Mouse (Mus musculus) layer of hippocampus, postnatal 36 days (tissue): ENCODE data around the gene Lmntd1. TPM values are rescaled to one million over a fixed set of nuclear protein-coding genes. Genes with fewer than 3 reads are reported as not detected.

Source experiments
- DNase-seq, 2 experiments: peaks; one replicate each; pipeline ENCODE4 v3.0.0; 2022
- total RNA-seq, 2 experiments: library from RNA; stranded (reverse); gene quantifications; 2 replicates each; pipeline ENCODE4 v1.2.3; 2021

Gene Lmntd1
- total RNA-seq, result under 1 TPM; 0.68 to 0.87 TPM

DNA sequence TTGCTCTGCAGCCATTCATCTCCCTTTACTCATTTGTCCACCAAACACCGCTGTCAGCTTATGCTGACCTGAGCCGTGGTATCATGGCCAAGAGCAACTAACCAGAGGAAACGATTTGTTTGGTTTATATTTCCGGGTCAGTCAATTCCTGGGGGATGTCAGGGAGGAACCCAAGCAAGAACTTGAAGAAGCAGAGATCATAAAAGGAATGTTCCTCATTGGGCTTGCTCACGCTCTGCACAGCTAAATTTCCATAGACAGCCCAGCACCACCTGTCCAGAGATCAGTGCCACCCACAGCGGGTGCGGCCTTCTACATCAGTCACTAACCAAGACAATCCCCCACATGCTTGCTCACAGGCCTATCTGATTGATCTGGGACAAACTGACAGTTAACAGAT, at the start of gene Lmntd1:
Gene Lmntd1, minus strand, starts transcription at position 101 of the 400 bp plus-strand sequence.
- DNase-seq, result no peak

DNA sequence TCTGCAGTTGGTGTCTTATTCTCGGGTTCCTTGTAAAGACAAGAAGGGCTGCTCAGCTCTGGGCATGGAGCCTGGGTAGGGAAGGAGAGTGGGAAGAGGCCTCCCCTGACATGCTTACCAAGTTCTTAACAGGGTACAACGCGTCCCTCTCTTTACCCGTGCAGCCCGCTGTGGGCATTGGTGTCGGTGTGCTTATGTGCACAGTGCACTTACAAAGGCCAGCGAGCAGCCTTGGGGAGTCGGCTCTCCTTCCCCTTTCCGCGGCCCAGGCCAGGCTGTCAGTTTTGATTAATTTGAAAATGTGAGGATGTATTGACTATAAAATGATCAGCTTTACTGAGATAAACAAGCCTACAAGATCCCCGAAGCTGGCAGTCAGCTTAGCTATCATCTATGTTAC, 46.8 kb upstream of the Lmntd1 start:
- no peak for DNase-seq

DNA sequence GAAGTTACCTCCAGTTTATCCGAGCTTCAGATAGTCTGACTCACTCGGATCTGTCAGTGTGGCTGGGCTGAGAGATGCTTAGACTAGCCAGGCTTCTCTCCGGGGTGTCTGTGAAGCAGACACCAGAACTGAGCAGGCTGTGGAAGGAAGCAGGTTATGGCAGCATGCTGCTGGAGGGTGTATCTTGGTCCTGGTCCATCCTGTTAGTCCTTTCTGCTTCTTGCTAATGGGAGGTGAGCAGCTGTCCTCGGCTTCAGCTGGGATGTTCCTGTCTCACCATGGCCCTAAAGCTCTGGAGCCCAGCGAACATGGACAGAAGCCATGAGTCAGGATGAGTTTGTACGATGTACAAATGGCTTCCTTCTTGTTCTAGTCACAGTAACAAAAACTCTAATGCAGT, 45.0 kb upstream of the Lmntd1 start:
- DNase-seq, result no peak

DNA sequence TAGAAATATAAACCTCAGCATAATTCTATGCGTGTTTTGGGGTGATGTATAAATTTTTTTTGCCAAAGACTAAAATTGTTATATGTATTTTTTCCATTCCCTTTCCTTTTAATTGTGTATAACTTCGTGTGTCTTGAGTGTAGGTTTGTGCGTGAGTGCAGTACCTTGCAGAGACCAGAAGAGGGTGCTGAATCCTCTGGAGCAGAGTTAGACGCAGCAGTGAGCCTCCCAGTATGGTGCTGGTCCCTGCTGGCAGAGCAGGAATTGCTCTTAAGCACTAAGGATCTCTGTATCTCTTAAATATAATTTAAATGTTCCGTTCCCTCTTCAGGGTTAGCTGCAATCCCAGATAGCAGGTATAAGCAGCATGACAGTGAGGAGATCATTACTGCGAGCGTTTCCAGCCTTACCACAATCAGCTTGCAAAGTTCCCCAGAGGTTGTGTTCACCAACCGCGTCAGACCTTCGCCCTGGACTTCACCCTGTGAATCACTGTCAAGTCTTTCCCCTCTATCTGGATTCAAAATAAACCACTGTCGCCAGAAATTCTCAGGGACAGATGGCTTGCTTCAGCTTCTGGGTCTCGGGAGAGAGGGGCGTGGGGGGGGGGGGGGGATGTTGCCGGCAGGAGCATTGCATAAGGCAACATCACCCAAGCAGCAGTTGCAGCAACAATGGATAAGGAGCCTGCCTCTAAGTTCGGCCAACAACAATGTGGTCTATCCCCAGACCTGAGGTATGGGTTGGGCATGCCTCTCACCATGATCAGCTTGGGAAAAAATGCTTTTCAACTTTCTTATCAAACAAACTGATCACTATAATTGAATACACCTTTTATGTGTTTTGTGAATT, 42.8 kb upstream of the Lmntd1 start:
- no peak for DNase-seq

DNA sequence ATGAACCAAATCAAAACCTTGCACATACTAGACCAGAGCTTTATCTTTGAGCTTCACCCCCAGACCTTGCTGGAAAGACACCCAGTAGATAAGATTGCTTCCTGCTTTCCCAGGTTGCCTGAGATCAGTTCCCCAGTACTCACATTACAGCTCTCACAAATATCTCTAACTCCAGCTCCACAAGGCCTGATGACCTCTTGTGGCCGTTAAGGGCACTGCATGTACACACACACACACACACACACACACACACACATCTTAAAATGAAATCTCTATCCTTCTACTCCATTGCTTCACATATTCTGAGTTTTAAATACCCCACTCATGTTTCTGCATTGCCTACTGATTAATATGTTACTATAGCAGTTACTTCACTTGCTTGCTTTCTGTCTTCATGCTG, 41.6 kb upstream of the Lmntd1 start:
- no peak for DNase-seq

DNA sequence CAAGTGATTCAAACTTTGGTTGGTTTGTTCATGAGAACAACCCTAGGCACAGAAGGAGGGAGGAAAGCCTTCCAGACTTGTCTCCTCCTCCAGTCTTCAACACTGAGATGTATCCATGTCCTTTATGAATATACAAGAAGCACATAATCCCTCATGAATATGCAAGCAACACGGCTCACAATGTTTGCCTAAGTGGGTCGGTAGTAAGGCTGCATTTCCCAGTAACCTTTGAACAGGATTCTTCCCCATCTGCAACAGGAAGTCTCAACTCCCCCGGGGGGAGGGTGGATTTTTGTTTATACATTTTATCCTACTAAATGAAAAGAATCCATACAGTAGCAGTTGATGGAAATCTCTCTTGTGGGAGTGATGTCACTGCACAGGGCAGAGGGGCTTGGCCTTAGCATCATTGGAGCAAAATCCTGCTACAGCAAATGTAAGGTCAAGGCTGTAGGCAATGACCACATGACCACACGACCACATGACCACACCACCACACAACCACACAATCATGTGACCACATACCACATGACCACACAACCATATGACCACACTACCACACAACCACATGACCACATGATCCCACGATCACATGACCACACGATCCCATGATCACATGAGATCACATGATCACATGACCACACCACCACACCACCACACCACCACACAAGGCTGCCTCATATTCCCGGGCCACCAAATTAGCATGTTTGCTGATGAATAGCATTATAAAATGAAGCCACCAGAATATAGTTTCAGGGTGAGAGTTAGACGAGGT, 40.1 kb upstream of the Lmntd1 start:
- DNase-seq, result no peak

DNA sequence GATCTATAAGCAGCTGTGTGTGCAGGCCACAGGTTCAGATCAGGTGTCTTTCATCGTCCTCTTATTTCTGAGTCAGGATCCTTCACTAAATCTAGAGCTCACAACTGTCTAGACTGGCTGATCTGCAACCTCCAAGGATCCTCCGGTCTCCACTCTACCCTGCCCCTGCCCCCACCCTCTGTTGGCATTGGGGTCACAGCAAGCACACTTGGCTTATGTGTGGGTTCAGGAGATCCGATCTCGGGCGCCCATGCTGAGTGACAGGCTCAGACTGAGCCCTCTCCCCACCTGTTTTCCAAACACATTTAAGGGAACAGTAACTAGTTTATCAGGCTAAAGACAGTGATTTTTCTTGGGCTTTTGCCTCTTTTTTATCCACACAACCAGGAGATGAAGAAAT, 39.5 kb upstream of the Lmntd1 start:
- DNase-seq, result no peak

DNA sequence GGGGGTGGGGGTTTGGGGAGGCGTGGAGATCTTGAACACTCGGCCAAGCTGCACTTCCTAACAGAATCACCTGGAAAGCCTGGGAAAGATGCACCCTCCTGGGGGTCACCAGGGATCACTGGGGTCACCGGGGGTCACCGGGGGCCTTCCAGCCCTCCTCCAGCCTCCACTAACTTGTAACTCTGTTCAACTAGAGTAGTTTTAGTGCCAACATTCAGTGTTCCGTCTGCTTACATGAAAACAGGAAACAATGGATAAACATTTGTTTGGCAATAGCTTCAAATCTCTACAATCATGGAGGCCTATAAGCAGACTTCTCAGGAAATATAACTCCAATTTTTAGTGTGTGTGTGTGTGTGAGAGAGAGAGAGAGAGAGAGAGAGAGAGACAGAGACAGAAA, 38.9 kb upstream of the Lmntd1 start:
- DNase-seq, result no peak

DNA sequence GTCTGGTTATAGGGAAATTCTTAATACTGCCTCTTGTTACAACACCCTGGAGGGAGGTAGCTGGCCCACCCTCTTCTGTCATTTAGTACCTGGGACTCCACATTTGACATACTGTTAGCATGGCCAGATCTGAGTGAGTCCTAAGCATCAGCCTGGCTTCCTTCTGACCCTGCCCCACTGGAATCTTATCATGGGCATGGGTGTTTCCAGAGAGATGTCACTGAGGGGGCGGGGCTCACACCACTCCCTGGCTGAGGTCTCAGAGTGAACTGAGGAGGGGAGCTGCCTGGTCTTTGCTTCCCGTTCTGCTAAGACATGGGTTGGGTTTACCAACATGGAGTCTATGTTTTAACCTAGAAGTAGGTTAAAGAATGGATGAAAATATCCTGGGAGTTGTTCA, 37.9 kb upstream of the Lmntd1 start:
- DNase-seq, result no peak

DNA sequence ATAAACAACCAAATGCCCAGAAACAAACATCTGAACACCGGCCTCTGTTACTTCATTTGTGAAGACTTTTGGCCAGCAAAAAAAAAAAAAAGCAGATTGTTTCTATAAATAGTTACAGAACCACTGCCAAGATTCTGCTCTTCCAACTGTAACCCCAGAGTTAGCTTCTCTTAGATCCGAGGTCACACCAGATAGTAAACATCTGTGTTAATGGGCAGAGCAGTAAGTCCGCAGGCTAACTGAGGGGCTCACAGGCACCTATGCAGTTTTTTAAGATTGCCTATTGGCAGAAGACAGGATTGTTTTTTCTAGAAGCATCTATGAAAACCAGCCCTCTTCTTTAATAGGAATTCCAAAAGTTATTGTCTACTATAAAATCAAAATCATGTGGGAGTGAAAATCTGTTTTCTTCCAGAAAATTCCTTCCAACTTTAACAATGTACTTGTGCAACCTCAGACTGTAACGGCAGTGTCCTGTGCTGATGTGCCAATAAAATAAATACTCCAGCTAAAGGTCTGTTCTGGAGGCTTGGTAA, 26.9 kb upstream of the Lmntd1 start:
- no peak for DNase-seq

DNA sequence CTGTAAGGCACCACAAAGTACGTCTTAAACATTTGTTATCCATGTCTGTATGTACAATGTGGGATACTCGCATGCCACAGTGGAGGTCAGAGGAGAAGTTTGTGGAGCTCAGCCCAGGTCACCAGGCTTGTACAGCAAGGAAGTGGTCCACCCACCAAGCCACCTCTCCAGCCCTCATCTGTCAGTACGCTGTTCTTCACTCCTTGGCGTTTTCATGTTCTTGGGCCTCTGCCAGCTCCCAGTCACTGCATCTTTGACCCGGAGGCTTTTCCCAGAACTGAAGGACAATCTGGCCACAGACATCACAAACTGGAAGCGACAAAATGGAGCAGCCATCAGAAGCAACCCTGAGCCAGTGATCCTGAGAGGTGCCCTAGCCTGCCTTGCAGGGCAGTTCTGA, 24.1 kb upstream of the Lmntd1 start:
- no peak for DNase-seq

DNA sequence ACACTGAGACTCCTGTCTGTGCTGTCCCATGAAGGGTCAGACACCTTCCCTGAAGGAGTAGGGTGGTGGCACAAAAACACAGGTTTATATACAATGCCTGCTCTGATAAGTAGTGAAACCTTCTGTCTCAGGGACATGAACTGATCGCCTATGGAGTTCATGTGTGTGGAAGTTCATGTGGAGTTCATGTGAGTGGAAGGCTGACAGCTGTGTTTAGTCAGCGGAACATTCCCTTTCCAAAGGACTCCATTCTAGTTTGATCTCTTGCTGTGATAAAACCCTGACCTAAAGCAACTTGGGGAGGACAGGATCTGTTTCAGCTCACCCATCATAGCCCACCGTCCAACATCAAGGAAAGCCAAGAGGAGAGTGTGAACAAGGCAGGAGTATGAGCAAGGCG, 22.6 kb upstream of the Lmntd1 start:
- no peak for DNase-seq

DNA sequence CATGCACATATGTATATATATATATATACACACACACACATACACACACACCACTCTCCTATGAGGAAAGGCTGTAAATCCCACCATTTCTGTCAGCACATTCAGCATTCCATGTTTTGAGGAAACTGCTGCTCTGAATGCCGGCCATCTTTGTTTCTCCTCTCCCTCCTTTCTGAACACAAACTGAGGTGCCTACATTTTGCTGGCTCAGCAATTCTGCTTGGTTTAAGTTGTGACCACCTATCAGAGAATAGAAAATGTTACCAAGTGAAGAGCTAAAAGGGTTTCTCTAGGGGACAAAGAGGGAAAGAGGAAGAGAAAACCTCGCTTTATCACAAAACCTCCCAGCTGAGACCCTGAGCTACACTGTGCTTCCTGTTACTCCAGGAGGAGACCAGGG, 20.3 kb upstream of the Lmntd1 start:
- no peak for DNase-seq

DNA sequence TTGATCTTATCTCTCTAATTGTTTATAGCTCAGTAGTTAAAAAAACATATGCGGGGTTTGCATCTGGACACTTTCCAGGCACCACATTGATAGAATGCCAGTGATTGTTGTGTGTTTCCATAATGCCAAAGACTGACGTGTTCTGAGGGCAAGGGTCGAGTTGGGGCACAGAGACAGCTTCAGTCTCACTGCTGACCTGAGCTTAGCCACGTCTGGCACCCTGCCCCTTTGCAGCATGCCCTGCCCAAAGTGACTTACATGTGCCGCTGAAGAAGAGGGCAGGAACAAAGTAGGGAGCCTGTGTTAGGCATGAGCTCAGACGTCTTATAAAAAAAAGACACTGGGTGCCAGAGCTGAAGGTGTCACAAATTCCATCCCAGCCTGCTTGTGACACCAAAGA, 16.1 kb upstream of the Lmntd1 start:
- no peak for DNase-seq

DNA sequence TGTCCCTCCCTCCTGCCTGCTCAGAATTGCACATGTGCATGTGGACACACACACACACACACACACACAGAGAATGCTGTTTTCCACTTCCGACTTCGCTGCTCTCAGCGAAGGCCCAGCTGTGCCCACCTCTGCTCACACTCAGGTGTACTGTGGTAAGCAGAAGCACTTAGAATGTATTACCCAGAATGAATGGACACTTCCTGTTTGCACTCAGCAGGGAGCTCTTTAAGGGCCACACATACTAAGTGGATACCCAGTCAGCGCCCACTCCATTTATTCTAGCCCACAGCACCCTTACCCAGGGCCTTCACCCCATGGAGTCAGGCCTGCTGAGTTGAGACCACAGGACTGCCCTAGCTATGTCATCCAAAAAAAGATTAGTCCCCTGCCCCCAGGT, 9.0 kb upstream of the Lmntd1 start:
- no peak for DNase-seq

DNA sequence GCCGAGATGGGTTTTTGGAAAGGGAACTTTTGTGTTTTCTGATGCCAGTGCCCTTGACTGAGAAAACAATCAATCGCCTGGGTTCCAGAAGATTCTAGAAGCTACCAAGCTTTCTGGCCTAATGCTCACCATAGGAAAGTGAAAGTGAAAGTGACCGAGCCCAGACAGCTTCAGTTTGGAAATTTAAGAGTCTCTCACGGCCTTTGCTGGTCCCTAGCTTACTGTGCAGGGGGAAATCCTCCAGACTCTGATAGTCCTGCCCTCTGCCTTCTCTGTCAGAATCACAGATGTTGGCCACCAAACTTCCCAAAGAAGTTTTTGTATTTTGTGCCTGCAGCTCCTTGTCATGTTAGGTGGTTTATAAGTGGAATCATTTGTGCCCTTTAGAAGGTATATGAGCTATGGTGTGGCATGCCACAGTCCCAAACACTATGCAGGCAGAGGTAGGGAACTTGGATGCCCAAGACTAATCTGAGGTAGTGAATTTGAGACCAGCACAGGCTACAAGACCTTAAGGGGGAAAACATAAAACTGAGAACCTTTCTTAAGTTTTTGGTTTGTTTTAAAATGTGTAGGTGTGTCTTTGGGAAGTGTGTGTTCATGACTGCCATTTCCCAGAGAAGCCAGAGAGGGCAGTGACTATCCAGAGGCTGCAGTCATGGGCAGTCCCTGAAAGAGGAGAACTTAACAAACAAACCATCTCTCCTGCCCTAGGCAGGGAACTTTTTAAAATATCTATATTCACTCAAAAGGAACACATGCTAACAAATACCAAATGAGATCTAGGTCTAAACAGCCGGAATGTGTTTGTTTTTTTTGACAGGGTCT, 2.5 kb upstream of the Lmntd1 start:
- DNase-seq, result no peak

DNA sequence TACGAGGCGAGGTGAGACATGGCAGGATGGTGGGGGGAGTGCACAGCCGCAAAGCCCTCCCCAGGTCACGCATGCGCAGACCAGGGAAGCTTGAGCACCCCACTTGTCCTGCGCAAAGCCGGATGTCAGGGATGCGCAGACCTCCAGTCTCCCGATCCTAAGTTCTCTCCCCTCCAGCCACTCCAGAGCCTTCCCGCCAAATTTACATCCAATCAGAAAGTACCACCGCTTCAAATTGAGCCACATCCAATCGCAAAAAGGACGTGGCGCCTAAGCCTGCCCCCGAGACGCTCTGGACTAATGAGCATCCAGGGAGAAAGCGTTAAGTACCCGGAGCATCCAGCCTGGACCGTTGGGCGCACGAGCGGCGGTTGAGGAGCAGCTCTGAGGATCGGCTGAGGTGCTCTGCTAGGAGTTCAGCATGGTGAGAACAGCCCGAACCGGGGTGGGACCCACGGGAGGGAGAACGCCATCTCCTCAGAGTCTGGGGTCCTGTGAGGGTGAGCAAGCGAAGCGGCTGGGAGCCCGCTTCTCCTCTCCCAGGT, 1.6 kb upstream of the Lmntd1 start, which contains the start of gene Tuba3b:
Gene Tuba3b, plus strand, starts transcription at position 92 of the 545 bp plus-strand sequence.
- DNase-seq, result no peak

DNA sequence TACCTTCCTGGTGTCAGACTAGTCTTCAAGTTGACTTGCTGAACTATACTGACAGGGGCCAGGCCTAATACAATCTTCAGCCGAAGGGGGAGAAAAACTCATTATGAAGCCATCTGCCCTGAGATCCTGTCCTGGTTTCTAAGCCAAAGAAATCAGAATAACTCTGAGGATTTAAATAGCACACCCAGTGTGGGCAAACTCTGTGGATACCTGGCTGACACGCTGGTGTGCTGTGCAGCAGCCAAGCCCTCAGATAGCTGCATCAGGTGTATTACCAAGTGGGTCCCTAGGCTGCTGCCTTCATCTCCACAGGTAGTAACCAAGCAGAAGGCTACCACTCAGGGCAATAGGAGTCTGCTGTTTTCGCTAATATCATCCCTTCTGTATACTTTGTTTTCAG, 1.5 kb downstream of the Lmntd1 start:
- DNase-seq, result no peak

DNA sequence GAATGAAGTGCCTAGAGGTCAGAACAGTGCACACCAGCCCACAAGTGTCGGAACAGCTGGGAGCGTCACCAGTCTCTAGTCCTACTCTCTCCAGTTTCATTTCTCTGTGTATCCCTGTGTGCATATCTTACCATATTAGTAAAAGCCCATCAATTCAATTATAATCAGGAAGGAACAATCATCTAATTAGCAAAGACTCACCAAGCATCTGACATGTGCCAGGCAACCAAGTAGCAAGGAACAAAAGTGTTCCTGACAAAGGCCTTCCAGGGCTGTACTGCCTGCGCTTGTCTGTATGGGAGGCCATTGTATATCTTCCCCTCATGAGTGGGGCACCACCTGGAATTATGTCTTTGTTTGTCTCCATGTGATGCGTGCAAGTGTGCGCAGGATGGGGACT, 3.2 kb downstream of the Lmntd1 start:
- DNase-seq, result no peak

DNA sequence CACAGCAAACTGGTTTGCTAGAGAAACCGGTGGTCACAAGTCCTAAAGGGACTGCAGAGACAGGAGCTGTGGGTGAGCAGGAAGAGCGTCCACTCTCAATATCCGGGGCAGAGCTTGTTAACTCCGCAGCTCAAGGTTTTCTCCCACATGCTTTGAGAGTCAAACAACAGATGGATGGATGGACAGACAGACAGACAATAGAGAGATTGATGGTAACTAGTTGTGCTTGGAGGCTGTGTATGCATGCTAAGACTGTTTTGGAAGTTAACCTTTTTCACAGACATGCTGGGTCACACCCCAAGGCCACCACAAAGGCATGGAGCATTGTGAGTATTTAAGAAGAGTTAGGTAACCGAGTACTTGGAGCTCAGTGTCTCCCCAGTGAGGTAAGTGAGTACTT, 5.4 kb downstream of the Lmntd1 start:
- DNase-seq, result no peak

DNA sequence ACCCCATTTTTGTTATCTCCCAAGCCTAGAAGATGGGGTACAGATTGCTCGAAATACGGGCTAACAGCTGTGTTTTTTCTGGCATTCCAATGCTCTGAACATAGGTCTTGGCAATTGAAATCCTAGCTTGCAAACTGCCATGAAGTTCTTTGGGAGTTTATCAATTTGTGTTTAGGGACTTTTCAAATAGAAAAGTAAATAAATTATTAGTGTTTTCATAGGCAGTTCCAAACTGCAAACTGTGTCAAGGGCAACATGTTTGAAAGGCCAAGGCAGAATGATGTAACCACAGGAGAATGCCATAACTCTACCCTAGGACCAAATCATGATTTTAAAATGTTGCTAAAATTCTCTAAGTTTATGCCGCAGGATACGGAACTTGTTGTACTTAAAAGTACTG, 6.4 kb downstream of the Lmntd1 start:
- no peak for DNase-seq

DNA sequence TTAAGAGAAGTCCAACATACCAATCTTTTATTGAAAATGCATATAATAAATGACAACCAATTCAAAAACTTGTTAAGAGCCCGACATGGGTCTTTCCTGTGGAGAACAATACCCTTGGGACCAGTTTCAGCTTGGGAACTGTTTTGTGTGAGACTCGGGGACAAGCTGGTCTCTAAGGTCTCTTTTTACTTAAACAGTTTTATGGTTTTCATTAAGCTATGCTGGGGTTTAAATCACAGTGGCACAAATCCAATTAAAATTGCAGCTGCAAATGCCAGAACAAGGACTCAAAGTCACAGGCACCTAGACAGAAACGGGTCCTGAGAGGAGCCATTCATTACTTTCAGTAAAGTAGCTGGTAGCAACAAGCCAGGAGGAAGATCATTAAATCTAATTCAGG, 8.9 kb downstream of the Lmntd1 start:
- no peak for DNase-seq
